Mouse (Mus musculus): ENCODE data around the gene Rest. TPM values are rescaled to one million over a fixed set of nuclear protein-coding genes. Genes with fewer than 3 reads are reported as not detected.
A peak's percentile ranks its signal among the peaks of the same experiment; 100 is the strongest.

Rest gene
- polyA plus RNA-seq, 1 experiment from 2014 or later = 46.6 TPM

- H3K4me3 ChIP-seq = peak overlapping the region; percentile 10; the same call in 1 of the 2 replicates
- no peak for DNase-seq (ENCODE audit: low spot score)
- peaks cover 53% of the 10 kb centered on the region for H3K36me3 ChIP-seq
- H3K27me3 ChIP-seq (ENCODE audit: low read depth, poor library complexity, severe bottlenecking) = no peaks in the 10 kb centered on the region
- peaks cover 16% of the 10 kb centered on the region; the same call in 1 of the 2 replicates for H3K4me1 ChIP-seq
- H3K27ac ChIP-seq = no peak overlapping the region
- 94% methylated on average over 30 of the region's 30 CpGs for WGBS
- H3K9me3 ChIP-seq (replicated peaks) = no peaks in the 10 kb centered on the region
Observed at GRCm38 (mm10) chr5:77267957-77268624, 2.8 kb downstream of the Rest start.

- no peaks in the 10 kb centered on the region for H3K27me3 ChIP-seq (ENCODE audit: low read depth, poor library complexity, severe bottlenecking)
- 82% methylated on average over 8 of the region's 8 CpGs for WGBS
- no peak overlapping the region for H3K27ac ChIP-seq
- H3K9me3 ChIP-seq (replicated peaks) = no peaks in the 10 kb centered on the region
- DNase-seq (ENCODE audit: low spot score) = no peak
- H3K36me3 ChIP-seq = peaks cover 66% of the 10 kb centered on the region
- H3K4me3 ChIP-seq = no peak overlapping the region
- peaks cover 13% of the 10 kb centered on the region; the same call in 1 of the 2 replicates for H3K4me1 ChIP-seq
Observed at GRCm38 (mm10) chr5:77269399-77269798, 4.1 kb downstream of the Rest start.

GRCm38 (mm10) chr5:77273151-77273550, 7.9 kb downstream of the Rest start:
- 76% methylated on average over 7 of the region's 7 CpGs for WGBS

GRCm38 (mm10) chr5:77275950-77276349, 10.7 kb downstream of the Rest start:
- peak; percentile 57 for DNase-seq (ENCODE audit: low spot score)
- Histone ChIP-seq H3K9me3 (replicated peaks) (no peaks in the 10 kb centered on the region), H3K4me1 (no peaks in the 10 kb centered on the region), H3K36me3 (peaks cover 100% of the 10 kb centered on the region), H3K27ac (no peak overlapping the region), H3K4me3 (no peak overlapping the region), H3K27me3 (ENCODE audit: low read depth, poor library complexity, severe bottlenecking) (no peaks in the 10 kb centered on the region)
- WGBS = 88% methylated on average over 5 of the region's 5 CpGs

More at GRCm38 (mm10) chr5:77273151-77273550, 7.9 kb downstream of the Rest start:
- Histone ChIP-seq H3K4me3 (no peak overlapping the region), H3K27me3 (ENCODE audit: low read depth, poor library complexity, severe bottlenecking) (no peaks in the 10 kb centered on the region), H3K27ac (no peak overlapping the region), H3K4me1 (no peaks in the 10 kb centered on the region; the same call in 1 of the 2 replicates), H3K36me3 (peaks cover 99% of the 10 kb centered on the region), H3K9me3 (replicated peaks) (no peaks in the 10 kb centered on the region)
- no peak for DNase-seq (ENCODE audit: low spot score)

GRCm38 (mm10) chr5:77277204-77277603, 11.9 kb downstream of the Rest start:
- no peak for DNase-seq (ENCODE audit: low spot score)
- peaks cover 100% of the 10 kb centered on the region for H3K36me3 ChIP-seq
- no peaks in the 10 kb centered on the region for H3K9me3 ChIP-seq (replicated peaks)
- no peaks in the 10 kb centered on the region for H3K27me3 ChIP-seq (ENCODE audit: low read depth, poor library complexity, severe bottlenecking)
- no peaks in the 10 kb centered on the region for H3K4me1 ChIP-seq
- no peak overlapping the region for H3K27ac ChIP-seq
- no peak overlapping the region for H3K4me3 ChIP-seq
- 95% methylated on average over 6 of the region's 6 CpGs for WGBS

- DNase-seq (ENCODE audit: low spot score) = no peak
- H3K27me3 ChIP-seq (ENCODE audit: low read depth, poor library complexity, severe bottlenecking) = no peaks in the 10 kb centered on the region
- H3K4me1 ChIP-seq = no peaks in the 10 kb centered on the region
- no peak overlapping the region for H3K4me3 ChIP-seq
- H3K9me3 ChIP-seq (replicated peaks) = no peaks in the 10 kb centered on the region
- no peak overlapping the region for H3K27ac ChIP-seq
- 88% methylated on average over 20 of the region's 20 CpGs for WGBS
- H3K36me3 ChIP-seq = peaks cover 98% of the 10 kb centered on the region
Observed at GRCm38 (mm10) chr5:77281518-77282174, 16.4 kb downstream of the Rest start.

GRCm38 (mm10) chr5:77282242-77282641, 17.0 kb downstream of the Rest start:
- 94% methylated on average over 9 of the region's 9 CpGs for WGBS
- peaks cover 98% of the 10 kb centered on the region for H3K36me3 ChIP-seq
- H3K4me3 ChIP-seq = no peak overlapping the region
- H3K9me3 ChIP-seq (replicated peaks) = no peaks in the 10 kb centered on the region
- H3K4me1 ChIP-seq = no peaks in the 10 kb centered on the region
- no peak overlapping the region for H3K27ac ChIP-seq
- DNase-seq (ENCODE audit: low spot score) = no peak
- H3K27me3 ChIP-seq (ENCODE audit: low read depth, poor library complexity, severe bottlenecking) = no peaks in the 10 kb centered on the region

- H3K9me3 ChIP-seq (replicated peaks) = no peaks in the 10 kb centered on the region
- no peaks in the 10 kb centered on the region for H3K27me3 ChIP-seq (ENCODE audit: low read depth, poor library complexity, severe bottlenecking)
- no peak overlapping the region for H3K4me3 ChIP-seq
- H3K36me3 ChIP-seq = peaks cover 98% of the 10 kb centered on the region
- peaks cover 5% of the 10 kb centered on the region; the same call in 1 of the 2 replicates for H3K4me1 ChIP-seq
- no peak for DNase-seq (ENCODE audit: low spot score)
- no peak overlapping the region for H3K27ac ChIP-seq
- WGBS = 91% methylated on average over 7 of the region's 7 CpGs
Observed at GRCm38 (mm10) chr5:77285685-77286084, 20.4 kb downstream of the Rest start.

GRCm38 (mm10) chr5:77286904-77287303, 21.6 kb downstream of the Rest start:
- H3K27ac ChIP-seq = no peak overlapping the region
- H3K4me1 ChIP-seq = peaks cover 5% of the 10 kb centered on the region; the same call in 1 of the 2 replicates
- WGBS = 90% methylated on average over 5 of the region's 5 CpGs
- no peaks in the 10 kb centered on the region for H3K27me3 ChIP-seq (ENCODE audit: low read depth, poor library complexity, severe bottlenecking)
- no peak for DNase-seq (ENCODE audit: low spot score)
- H3K4me3 ChIP-seq = no peak overlapping the region
- no peaks in the 10 kb centered on the region for H3K9me3 ChIP-seq (replicated peaks)
- peaks cover 96% of the 10 kb centered on the region for H3K36me3 ChIP-seq

- Histone ChIP-seq H3K27me3 (ENCODE audit: low read depth, poor library complexity, severe bottlenecking) (no peaks in the 10 kb centered on the region), H3K36me3 (peaks cover 96% of the 10 kb centered on the region), H3K9me3 (replicated peaks) (no peaks in the 10 kb centered on the region), H3K27ac (no peak overlapping the region), H3K4me1 (peaks cover 5% of the 10 kb centered on the region; the same call in 1 of the 2 replicates), H3K4me3 (no peak overlapping the region)
- no peak for DNase-seq (ENCODE audit: low spot score)
- WGBS = 86% methylated on average over 6 of the region's 6 CpGs
Observed at GRCm38 (mm10) chr5:77287901-77288300, 22.6 kb downstream of the Rest start.

- Histone ChIP-seq H3K36me3 (peaks cover 96% of the 10 kb centered on the region), H3K27me3 (ENCODE audit: low read depth, poor library complexity, severe bottlenecking) (no peaks in the 10 kb centered on the region), H3K4me1 (peaks cover 5% of the 10 kb centered on the region; the same call in 1 of the 2 replicates), H3K4me3 (no peak overlapping the region), H3K27ac (no peak overlapping the region), H3K9me3 (replicated peaks) (no peaks in the 10 kb centered on the region)
- DNase-seq (ENCODE audit: low spot score) = no peak
- WGBS = 67% methylated on average over 8 of the region's 8 CpGs
Observed at GRCm38 (mm10) chr5:77289686-77290085, 24.4 kb downstream of the Rest start.

- Histone ChIP-seq H3K4me3 (no peak overlapping the region), H3K36me3 (peaks cover 96% of the 10 kb centered on the region), H3K27me3 (ENCODE audit: low read depth, poor library complexity, severe bottlenecking) (no peaks in the 10 kb centered on the region)
Observed at GRCm38 (mm10) chr5:77290606-77291005, 25.3 kb downstream of the Rest start.

GRCm38 (mm10) chr5:77292803-77293522, 27.7 kb downstream of the Rest start:
- H3K9me3 ChIP-seq (replicated peaks) = no peaks in the 10 kb centered on the region
- H3K36me3 ChIP-seq = peaks cover 97% of the 10 kb centered on the region
- no peak for DNase-seq (ENCODE audit: low spot score)
- H3K4me3 ChIP-seq = no peak overlapping the region
- 90% methylated on average over 7 of the region's 7 CpGs for WGBS
- H3K27ac ChIP-seq = no peak overlapping the region
- no peaks in the 10 kb centered on the region for H3K27me3 ChIP-seq (ENCODE audit: low read depth, poor library complexity, severe bottlenecking)
- peaks cover 5% of the 10 kb centered on the region; the same call in 1 of the 2 replicates for H3K4me1 ChIP-seq

More at GRCm38 (mm10) chr5:77290606-77291005, 25.3 kb downstream of the Rest start:
- DNase-seq (ENCODE audit: low spot score) = no peak
- H3K9me3 ChIP-seq (replicated peaks) = no peaks in the 10 kb centered on the region
- H3K4me1 ChIP-seq = peaks cover 5% of the 10 kb centered on the region; the same call in 1 of the 2 replicates
- WGBS = 90% methylated on average over 2 of the region's 2 CpGs
- no peak overlapping the region for H3K27ac ChIP-seq

Data from limb, embryonic 10.5 days (tissue).